Mouse (Mus musculus) kidney, embryonic 16.5 days (tissue): ENCODE data around the gene Gm20909. TPM values are rescaled to one million over a fixed set of nuclear protein-coding genes. Genes with fewer than 3 reads are reported as not detected.
"Not testable (repeated sequence)": the region's sequence is repeated elsewhere in the genome, so short reads cannot be mapped to it uniquely, and the experiment has no call there.

ENCODE experiments used
- ATAC-seq: fragments of 200-750 bp; cut with Nextera tagmentation; 2 replicates; pipeline ENCODE4 v1.8.0; 2017; ENCODE audit warnings: moderate TSS enrichment; ENCODE audit not compliant: low FRiP score, low TSS enrichment
- H3K27ac ChIP-seq: fragments of 300-500 bp; sonication (generic); 2 replicates; pipeline ENCODE4 v1.5.1; 2014; ENCODE audit warnings: low read length
- H3K27me3 ChIP-seq: fragments of 300-500 bp; sonication (generic); 2 replicates; pipeline ENCODE4 v1.6.1; 2014; ENCODE audit warnings: low read length, control low read depth, mixed read lengths; ENCODE audit not compliant: insufficient read depth
- H3K36me3 ChIP-seq: fragments of 300-500 bp; sonication (generic); 2 replicates; pipeline ENCODE4 v1.6.1; 2014; ENCODE audit warnings: low read length, control low read depth, mixed read lengths; ENCODE audit not compliant: insufficient read depth
- H3K4me1 ChIP-seq: fragments of 300-500 bp; sonication (generic); 2 replicates; pipeline ENCODE4 v1.6.1; 2014; ENCODE audit warnings: low read length, control low read depth, mixed read lengths; ENCODE audit not compliant: insufficient read depth
- H3K4me2 ChIP-seq: fragments of 300-500 bp; sonication (generic); replicated peaks from 2 replicates; pipeline ENCODE4 v1.6.1; 2014; ENCODE audit warnings: low read depth, low read length
- H3K4me3 ChIP-seq: fragments of 300-500 bp; sonication (generic); 2 replicates; pipeline ENCODE4 v1.5.1; 2014; ENCODE audit warnings: mild to moderate bottlenecking, low read length
- H3K9ac ChIP-seq: fragments of 300-500 bp; sonication (generic); replicated peaks from 2 replicates; pipeline ENCODE4 v1.6.1; 2014; ENCODE audit warnings: low read length
- H3K9me3 ChIP-seq: fragments of 300-500 bp; sonication (generic); 2 replicates; pipeline ENCODE4 v1.6.1; 2016; ENCODE audit warnings: low read length, control low read depth
- WGBS: fragments of 180-500 bp; shearing (Covaris S2); extraction: QIAGEN DNeasy Blood & Tissue Kit; methylation state at CpG from one replicate; pipeline ENCODE4 v1.1.7; 2014; 5-methylcytosine and 5-hydroxymethylcytosine counted together
- polyA plus RNA-seq: library from polyadenylated mRNA; unstranded; fragments of >200 nt; fragmentation: Nextera tagmentation; extraction: Ambion mirVana; gene quantifications from 2 replicates; pipeline ENCODE4 v1.2.1, GENCODE M21; 2015

Gene Gm20909
- polyA plus RNA-seq: not detected in 2 replicates

- not testable (repeated sequence) for H3K27ac ChIP-seq, H3K4me1 ChIP-seq, H3K4me2 ChIP-seq, H3K4me3 ChIP-seq, H3K27me3 ChIP-seq, H3K9me3 ChIP-seq, ATAC-seq, H3K36me3 ChIP-seq, H3K9ac ChIP-seq
- WGBS: no CpG with 5 or more reads among the region's 4 CpGs
Measured at GRCm38 (mm10) chrY:21164270-21164669, at the start of gene Gm20909. Gene Gm20909 (plus strand): TSS chrY:21164570.

Other genes starting within 250 kb of the Gm20909 start
- not detected in 2 replicates for gene Gm29866, start 170.9 kb upstream of the Gm20909 start, polyA plus RNA-seq
- gene Gm20865, start 77.0 kb downstream of the Gm20909 start, polyA plus RNA-seq: not detected in 2 replicates